Mouse (Mus musculus): ENCODE data around the gene Piezo1. TPM values are rescaled to one million over a fixed set of nuclear protein-coding genes. Genes with fewer than 3 reads are reported as not detected.

Gene Piezo1
- total and polyA plus RNA-seq, 2 experiments from 2014 or later: 10.1 to 92.7 TPM

DNA sequence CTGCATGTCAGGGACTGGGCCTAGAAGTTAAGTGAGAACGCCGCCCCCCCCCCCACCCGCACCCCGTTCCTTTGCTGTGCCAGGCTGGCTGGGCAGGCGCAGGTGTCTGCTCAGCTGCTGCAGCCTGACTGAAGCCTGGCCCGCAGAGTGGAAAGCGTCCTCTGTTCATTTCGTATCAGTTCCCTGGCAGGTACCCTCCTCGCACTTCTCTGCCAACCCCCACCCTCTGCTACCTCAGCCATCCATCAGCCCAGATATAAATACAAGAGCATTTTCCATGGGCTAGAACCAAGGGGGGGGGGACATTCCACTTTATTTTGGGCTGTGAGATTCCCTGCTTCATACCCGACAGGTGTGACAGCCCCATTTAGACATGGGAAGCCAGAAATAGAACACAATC is 99.0 kb downstream of the Piezo1 start:
- 62% methylated on average over 10 of the region's 10 CpGs for WGBS
- H3K4me2 ChIP-seq (ENCODE audit: low read depth, low read length): no peak overlapping the region

DNA sequence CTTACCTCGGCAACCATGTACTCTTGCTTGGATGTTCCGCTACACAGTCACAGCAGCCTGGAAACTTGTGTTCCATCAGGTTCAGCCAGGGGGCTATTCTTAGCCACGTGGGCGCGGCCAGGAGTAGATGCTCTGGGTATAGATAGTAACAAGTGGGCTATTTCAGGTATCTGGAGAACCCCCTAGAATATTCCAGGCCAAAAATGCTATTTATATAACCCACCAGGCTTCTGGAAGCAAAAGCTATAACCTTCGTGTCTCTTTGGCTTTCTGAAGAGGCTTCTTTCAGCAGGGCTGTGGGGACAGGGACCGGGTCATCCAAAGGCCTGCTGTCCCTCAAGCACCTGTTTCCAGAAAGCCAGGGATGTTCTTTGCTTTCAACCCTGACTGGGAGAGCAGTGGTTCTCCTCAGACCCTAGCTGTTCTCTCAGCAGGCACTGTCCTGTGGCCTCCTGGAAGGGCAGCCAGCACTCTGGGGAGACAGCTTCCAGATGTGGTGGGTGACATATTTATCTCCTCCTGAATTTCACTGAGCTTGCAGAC is 99.9 kb downstream of the Piezo1 start:
- Histone ChIP-seq H3K4me2 (ENCODE audit: low read depth, low read length) (peak overlapping the region; percentile 6), H3K9ac (replicated peaks; ENCODE audit: low read depth, low read length) (no peak overlapping the region), H3K27ac (ENCODE audit: low read depth) (peak overlapping the region; percentile 82), H3K9me3 (replicated peaks; ENCODE audit: control insufficient read depth, low read length) (no peaks in the 10 kb centered on the region), H3K4me1 (ENCODE audit: control insufficient read depth, insufficient read depth) (peaks cover 16% of the 10 kb centered on the region), H3K27me3 (ENCODE audit: control insufficient read depth, insufficient read depth, low read length) (no peaks in the 10 kb centered on the region), H3K4me3 (ENCODE audit: low read depth, low read length) (no peak overlapping the region), H3K36me3 (replicated peaks; ENCODE audit: control insufficient read depth, insufficient read depth, low read length) (no peaks in the 10 kb centered on the region)
- ATAC-seq (ENCODE audit: insufficient read depth, low read depth): peak; percentile 86
- WGBS: 29% methylated on average over 7 of the region's 7 CpGs
- peak; percentile 32 for TF ChIP-seq CTCF (IDR thresholded peaks at IDR 0.05; ENCODE audit: low read depth)
- TF ChIP-seq EP300 (IDR thresholded peaks at IDR 0.05; ENCODE audit: low read depth): 0 out of 2 replicates have a peak, but pooled peaks have one; percentile 19
- DNase-seq (ENCODE audit: low spot score): peak; percentile 73

More for the DNA sequence above, 99.0 kb downstream of the Piezo1 start:
- no peak overlapping the region for H3K4me3 ChIP-seq (ENCODE audit: low read depth, low read length)
- DNase-seq (ENCODE audit: low spot score) (no peak), ATAC-seq (ENCODE audit: insufficient read depth, low read depth) (peak; percentile 22)
- H3K4me1 ChIP-seq (ENCODE audit: control insufficient read depth, insufficient read depth): peaks cover 16% of the 10 kb centered on the region
- H3K9ac ChIP-seq (replicated peaks; ENCODE audit: low read depth, low read length): no peak overlapping the region
- H3K9me3 ChIP-seq (replicated peaks; ENCODE audit: control insufficient read depth, low read length): no peaks in the 10 kb centered on the region
- no peaks in the 10 kb centered on the region for H3K36me3 ChIP-seq (replicated peaks; ENCODE audit: control insufficient read depth, insufficient read depth, low read length)
- TF ChIP-seq EP300 (IDR thresholded peaks at IDR 0.05; ENCODE audit: low read depth) (no peak), CTCF (IDR thresholded peaks at IDR 0.05; ENCODE audit: low read depth) (no peak)
- H3K27me3 ChIP-seq (ENCODE audit: control insufficient read depth, insufficient read depth, low read length): no peaks in the 10 kb centered on the region
- peak overlapping the region; percentile 60 for H3K27ac ChIP-seq (ENCODE audit: low read depth)

DNA sequence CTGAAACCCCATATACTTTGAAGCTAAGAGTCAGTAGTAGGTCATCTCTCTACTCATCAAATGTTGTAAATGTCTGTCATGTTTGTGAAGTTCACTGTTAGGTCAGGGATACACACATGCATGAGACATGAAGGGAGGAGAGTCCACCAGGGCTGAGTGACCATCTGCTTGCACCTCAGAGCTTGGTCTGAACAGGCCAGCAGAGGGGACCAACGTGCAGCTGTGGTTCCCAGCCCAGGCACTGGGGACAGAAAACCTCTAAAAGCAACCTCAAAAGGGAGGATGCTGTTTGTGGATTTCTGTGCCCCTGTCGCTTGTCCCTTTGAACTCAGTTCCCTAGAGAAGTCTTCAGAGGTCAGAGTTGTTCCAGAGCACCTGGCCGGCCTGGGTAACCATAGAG is 105.9 kb downstream of the Piezo1 start:
- WGBS: 47% methylated on average over 3 of the region's 3 CpGs
- no peak for TF ChIP-seq EP300 (IDR thresholded peaks at IDR 0.05; ENCODE audit: low read depth)
- peak; percentile 52 for TF ChIP-seq CTCF (IDR thresholded peaks at IDR 0.05; ENCODE audit: low read depth)
- Histone ChIP-seq H3K9me3 (replicated peaks; ENCODE audit: control insufficient read depth, low read length) (no peaks in the 10 kb centered on the region), H3K27ac (ENCODE audit: low read depth) (peak overlapping the region; percentile 89), H3K27me3 (ENCODE audit: control insufficient read depth, insufficient read depth, low read length) (no peaks in the 10 kb centered on the region), H3K9ac (replicated peaks; ENCODE audit: low read depth, low read length) (0 out of 2 replicates have a peak overlapping the region, but pooled peaks have one; percentile 2), H3K4me2 (ENCODE audit: low read depth, low read length) (peak overlapping the region; percentile 91), H3K4me3 (ENCODE audit: low read depth, low read length) (no peak overlapping the region), H3K4me1 (ENCODE audit: control insufficient read depth, insufficient read depth) (peaks cover 8% of the 10 kb centered on the region), H3K36me3 (replicated peaks; ENCODE audit: control insufficient read depth, insufficient read depth, low read length) (no peaks in the 10 kb centered on the region)
- DNase-seq (ENCODE audit: low spot score) (no peak), ATAC-seq (ENCODE audit: insufficient read depth, low read depth) (no peak)

DNA sequence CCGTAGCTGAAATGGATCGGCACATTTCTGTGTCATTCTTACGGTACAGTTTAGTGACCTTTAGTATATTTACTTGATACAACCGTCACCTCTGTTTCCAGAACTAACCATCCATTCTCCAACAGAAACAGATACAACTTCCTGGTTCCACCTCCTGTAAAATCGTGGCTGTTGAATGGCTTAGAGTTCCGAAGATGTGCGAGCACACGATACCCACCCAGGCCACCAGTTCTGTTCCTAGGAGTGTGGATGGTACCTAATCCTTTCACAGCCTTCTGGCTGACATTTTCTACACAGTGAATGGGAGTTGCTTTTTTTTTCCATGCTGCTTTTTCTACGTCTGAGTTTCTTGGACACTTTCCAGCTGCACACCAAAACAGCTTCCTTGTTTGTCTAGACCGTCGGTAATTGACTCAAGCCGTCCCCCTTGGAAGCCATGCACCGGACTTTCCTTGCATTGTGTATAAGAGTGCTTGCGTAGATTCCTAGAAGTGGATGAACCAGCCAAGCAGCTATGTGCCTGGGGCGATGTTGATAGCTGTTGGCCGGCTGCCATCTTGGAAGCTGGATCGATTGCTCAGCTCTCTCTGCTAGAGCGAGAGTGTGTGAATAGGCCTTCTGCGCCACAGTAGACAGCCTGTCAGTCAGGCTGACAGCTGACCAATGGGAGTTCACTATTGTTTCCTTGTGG is 106.9 kb downstream of the Piezo1 start:
- no peaks in the 10 kb centered on the region for H3K27me3 ChIP-seq (ENCODE audit: control insufficient read depth, insufficient read depth, low read length)
- H3K27ac ChIP-seq (ENCODE audit: low read depth): peak overlapping the region; percentile 89
- H3K4me3 ChIP-seq (ENCODE audit: low read depth, low read length): peak overlapping the region; percentile 61
- no peaks in the 10 kb centered on the region for H3K9me3 ChIP-seq (replicated peaks; ENCODE audit: control insufficient read depth, low read length)
- DNase-seq (ENCODE audit: low spot score) (peak; percentile 84), ATAC-seq (ENCODE audit: insufficient read depth, low read depth) (peak; percentile 45)
- no peaks in the 10 kb centered on the region for H3K36me3 ChIP-seq (replicated peaks; ENCODE audit: control insufficient read depth, insufficient read depth, low read length)
- 2% methylated on average over 19 of the region's 19 CpGs for WGBS
- H3K4me2 ChIP-seq (ENCODE audit: low read depth, low read length): peak overlapping the region; percentile 91
- TF ChIP-seq CTCF (IDR thresholded peaks at IDR 0.05; ENCODE audit: low read depth) (no peak), EP300 (IDR thresholded peaks at IDR 0.05; ENCODE audit: low read depth) (no peak)
- peaks cover 7% of the 10 kb centered on the region for H3K4me1 ChIP-seq (ENCODE audit: control insufficient read depth, insufficient read depth)
- peak overlapping the region; percentile 58 for H3K9ac ChIP-seq (replicated peaks; ENCODE audit: low read depth, low read length)

DNA sequence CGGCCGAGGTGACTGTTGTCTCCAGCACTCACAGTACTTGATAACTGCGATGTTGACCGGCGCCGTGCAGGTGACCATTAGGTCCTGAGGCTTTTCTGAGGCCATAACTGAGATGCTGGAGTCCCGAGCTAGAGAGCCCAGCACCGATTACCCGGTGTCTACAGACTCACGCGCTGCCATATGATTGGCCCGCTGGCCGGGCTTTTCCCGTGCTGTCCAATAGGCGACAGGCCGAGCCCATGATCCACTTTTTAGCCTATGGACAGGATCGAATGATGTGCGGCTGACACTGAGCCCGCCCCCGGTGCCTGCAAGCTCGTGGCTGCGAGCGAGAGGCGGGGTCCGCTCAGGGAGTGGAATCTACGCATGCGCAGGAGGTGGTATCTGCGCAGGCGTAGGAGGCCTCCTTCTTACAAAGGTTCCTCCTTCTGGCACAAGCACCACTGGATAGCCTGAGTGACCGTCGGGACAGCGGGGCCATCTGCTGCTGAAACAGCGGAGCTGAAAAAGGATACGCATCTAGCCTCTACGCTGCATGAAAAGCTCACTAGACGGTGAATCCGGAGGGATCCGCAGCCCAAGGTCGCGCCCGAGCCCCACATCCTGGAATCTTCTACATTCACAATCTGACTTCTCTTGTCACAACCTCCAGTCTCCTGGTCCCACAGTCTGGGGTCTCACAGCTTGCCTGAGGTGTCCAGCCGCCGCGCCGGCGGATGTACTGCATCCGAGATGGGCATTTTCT is 107.7 kb downstream of the Piezo1 start, which contains the start of gene Mvd:
TSS of gene Mvd (minus strand) at position 161 of the 745 bp plus-strand sequence.
- peak within 1 kb of the TSS; percentile 89 for H3K27ac ChIP-seq (ENCODE audit: low read depth)
- DNase-seq (ENCODE audit: low spot score) (peak; percentile 99), ATAC-seq (ENCODE audit: insufficient read depth, low read depth) (peak; percentile 95)
- no peaks in the 10 kb centered on the region for H3K9me3 ChIP-seq (replicated peaks; ENCODE audit: control insufficient read depth, low read length)
- TF ChIP-seq CTCF (IDR thresholded peaks at IDR 0.05; ENCODE audit: low read depth) (peak; percentile 52), EP300 (IDR thresholded peaks at IDR 0.05; ENCODE audit: low read depth) (0 out of 2 replicates have a peak, but pooled peaks have one; percentile 43)
- H3K9ac ChIP-seq (replicated peaks; ENCODE audit: low read depth, low read length): peak within 1 kb of the TSS; percentile 65
- peak within 1 kb of the TSS; percentile 91 for H3K4me2 ChIP-seq (ENCODE audit: low read depth, low read length)
- WGBS: 0% methylated on average over 47 of the region's 47 CpGs
- H3K4me3 ChIP-seq (ENCODE audit: low read depth, low read length): peak within 1 kb of the TSS; percentile 61
- H3K27me3 ChIP-seq (ENCODE audit: control insufficient read depth, insufficient read depth, low read length): no peaks in the 10 kb centered on the region
- H3K4me1 ChIP-seq (ENCODE audit: control insufficient read depth, insufficient read depth): peaks cover 7% of the 10 kb centered on the region
- H3K36me3 ChIP-seq (replicated peaks; ENCODE audit: control insufficient read depth, insufficient read depth, low read length): no peaks in the 10 kb centered on the region; the same call in 1 of the 2 replicates
